Mouse (Mus musculus) E14TG2a.4 (cell line): ENCODE data around the gene Neil3.

Source experiments
- CTCF ChIP-seq: conservative IDR thresholded peaks from 2 replicates; pipeline ENCODE4 v1.5.1; 2014; ENCODE audit warnings: low read length
- NANOG ChIP-seq: IDR thresholded peaks from 2 replicates; pipeline ENCODE4 v1.6.1; 2014; ENCODE audit warnings: borderline replicate concordance, low read length, mixed read lengths

DNA sequence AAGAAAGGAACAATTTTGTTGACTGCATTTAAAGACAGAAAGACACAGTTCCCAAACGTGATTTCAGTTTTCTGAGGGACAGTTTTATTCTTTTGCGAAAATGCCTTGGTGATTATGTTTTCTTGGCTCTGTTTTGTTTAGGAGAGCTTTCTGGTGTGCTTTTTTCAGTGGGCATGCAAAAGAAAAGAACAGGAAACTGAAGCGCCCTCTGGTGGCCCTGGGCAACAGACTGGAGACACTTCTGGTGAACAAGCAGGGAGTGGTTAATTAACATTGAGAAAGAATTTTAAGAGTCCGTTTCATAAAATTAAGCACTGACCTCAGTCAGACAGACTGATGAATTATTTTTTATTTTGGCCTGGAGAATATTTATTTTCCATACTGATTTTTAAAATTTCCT is 25.1 kb upstream of the Neil3 start:
- TF ChIP-seq CTCF (peak; percentile 77), NANOG (no peak)
